Mouse (Mus musculus): ENCODE results near the gene Il21r. TPM values are rescaled to one million over a fixed set of nuclear protein-coding genes. Genes with fewer than 3 reads are reported as not detected.

The Il21r gene
- polyA plus RNA-seq, 1 experiment from 2014 or later, result 1.1 TPM

- Histone ChIP-seq H3K4me1 (replicated peaks; ENCODE audit: control insufficient read depth, insufficient read depth, low read length) (no peaks in the 10 kb centered on the region), H3K9me3 (ENCODE audit: control insufficient read depth, low read length) (0 out of 2 replicates have a peak, but pooled peaks cover 3% of the 10 kb centered on the region), H3K9ac (ENCODE audit: low read depth, low read length) (no peak overlapping the region), H3K4me3 (ENCODE audit: low read depth, low read length) (no peak overlapping the region), H3K27me3 (replicated peaks; ENCODE audit: control insufficient read depth, insufficient read depth, low read length) (no peaks in the 10 kb centered on the region), H3K4me2 (no peak overlapping the region), H3K27ac (ENCODE audit: low read depth, low read length) (no peak overlapping the region), H3K36me3 (ENCODE audit: control insufficient read depth, insufficient read depth, low read length) (no peaks in the 10 kb centered on the region)
- DNase-seq (ENCODE audit: low spot score) (no peak), ATAC-seq (replicated peaks; ENCODE audit: low FRiP score) (no peak)
- 55% methylated on average over 4 of the region's 4 CpGs for WGBS
Observed at GRCm38 (mm10) chr7:125588721-125589120, 14.5 kb upstream of the Il21r start.

GRCm38 (mm10) chr7:125589896-125590295, 13.3 kb upstream of the Il21r start:
- Histone ChIP-seq H3K4me1 (replicated peaks; ENCODE audit: control insufficient read depth, insufficient read depth, low read length) (no peaks in the 10 kb centered on the region), H3K4me2 (no peak overlapping the region), H3K27me3 (replicated peaks; ENCODE audit: control insufficient read depth, insufficient read depth, low read length) (no peaks in the 10 kb centered on the region), H3K4me3 (ENCODE audit: low read depth, low read length) (no peak overlapping the region), H3K9ac (ENCODE audit: low read depth, low read length) (no peak overlapping the region), H3K36me3 (ENCODE audit: control insufficient read depth, insufficient read depth, low read length) (no peaks in the 10 kb centered on the region), H3K9me3 (ENCODE audit: control insufficient read depth, low read length) (0 out of 2 replicates have a peak, but pooled peaks cover 3% of the 10 kb centered on the region), H3K27ac (ENCODE audit: low read depth, low read length) (no peak overlapping the region)
- ATAC-seq (replicated peaks; ENCODE audit: low FRiP score) (no peak), DNase-seq (ENCODE audit: low spot score) (no peak)
- 82% methylated on average over 7 of the region's 7 CpGs for WGBS

DNA sequence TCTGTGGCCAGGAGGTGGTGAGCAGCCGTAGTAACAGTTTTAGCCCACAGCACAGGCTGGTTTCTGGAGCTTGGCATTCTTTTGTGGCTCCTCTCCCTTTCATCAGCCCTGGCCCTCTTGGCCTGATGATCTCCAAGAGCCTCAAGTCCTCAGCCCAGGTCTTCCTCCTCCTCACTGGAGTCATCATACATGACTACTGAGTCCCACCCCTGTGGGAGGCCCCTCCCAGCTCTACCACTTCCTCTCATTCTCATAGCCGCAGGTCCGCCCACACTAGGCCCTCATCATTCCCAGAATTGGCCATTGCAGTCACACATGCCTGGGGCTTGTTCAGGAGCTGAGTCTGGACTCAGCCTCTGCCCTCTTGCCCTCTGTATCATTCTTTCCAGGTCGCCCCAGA, 9.4 kb upstream of the Il21r start:
- WGBS, result 73% methylated on average over 4 of the region's 4 CpGs
- Histone ChIP-seq H3K27ac (ENCODE audit: low read depth, low read length) (no peak overlapping the region), H3K36me3 (ENCODE audit: control insufficient read depth, insufficient read depth, low read length) (no peaks in the 10 kb centered on the region), H3K27me3 (replicated peaks; ENCODE audit: control insufficient read depth, insufficient read depth, low read length) (no peaks in the 10 kb centered on the region), H3K4me1 (replicated peaks; ENCODE audit: control insufficient read depth, insufficient read depth, low read length) (no peaks in the 10 kb centered on the region), H3K4me2 (no peak overlapping the region), H3K9ac (ENCODE audit: low read depth, low read length) (no peak overlapping the region), H3K9me3 (ENCODE audit: control insufficient read depth, low read length) (no peaks in the 10 kb centered on the region), H3K4me3 (ENCODE audit: low read depth, low read length) (no peak overlapping the region)
- DNase-seq (ENCODE audit: low spot score) (no peak), ATAC-seq (replicated peaks; ENCODE audit: low FRiP score) (0 out of 2 replicates have a peak, but pooled peaks have one; percentile 26)

GRCm38 (mm10) chr7:125596406-125596805, 6.8 kb upstream of the Il21r start:
- no peak overlapping the region for H3K4me2 ChIP-seq
- DNase-seq (ENCODE audit: low spot score) (no peak), ATAC-seq (replicated peaks; ENCODE audit: low FRiP score) (no peak)
- H3K9ac ChIP-seq (ENCODE audit: low read depth, low read length), result no peak overlapping the region
- 68% methylated on average over 3 of the region's 3 CpGs for WGBS
- H3K9me3 ChIP-seq (ENCODE audit: control insufficient read depth, low read length), result no peaks in the 10 kb centered on the region
- H3K4me3 ChIP-seq (ENCODE audit: low read depth, low read length), result no peak overlapping the region
- H3K27ac ChIP-seq (ENCODE audit: low read depth, low read length), result no peak overlapping the region
- no peaks in the 10 kb centered on the region for H3K36me3 ChIP-seq (ENCODE audit: control insufficient read depth, insufficient read depth, low read length)
- H3K27me3 ChIP-seq (replicated peaks; ENCODE audit: control insufficient read depth, insufficient read depth, low read length), result no peaks in the 10 kb centered on the region
- peaks cover 4% of the 10 kb centered on the region for H3K4me1 ChIP-seq (replicated peaks; ENCODE audit: control insufficient read depth, insufficient read depth, low read length)

- Histone ChIP-seq H3K9ac (ENCODE audit: low read depth, low read length) (no peak overlapping the region), H3K4me3 (ENCODE audit: low read depth, low read length) (no peak overlapping the region), H3K27ac (ENCODE audit: low read depth, low read length) (no peak overlapping the region), H3K27me3 (replicated peaks; ENCODE audit: control insufficient read depth, insufficient read depth, low read length) (no peaks in the 10 kb centered on the region), H3K9me3 (ENCODE audit: control insufficient read depth, low read length) (no peaks in the 10 kb centered on the region), H3K36me3 (ENCODE audit: control insufficient read depth, insufficient read depth, low read length) (no peaks in the 10 kb centered on the region), H3K4me2 (no peak overlapping the region), H3K4me1 (replicated peaks; ENCODE audit: control insufficient read depth, insufficient read depth, low read length) (peaks cover 4% of the 10 kb centered on the region)
- DNase-seq (ENCODE audit: low spot score) (no peak), ATAC-seq (replicated peaks; ENCODE audit: low FRiP score) (no peak)
- 63% methylated on average over 9 of the region's 9 CpGs for WGBS
Observed at GRCm38 (mm10) chr7:125597083-125597482, 6.1 kb upstream of the Il21r start.

GRCm38 (mm10) chr7:125597516-125598347, 5.5 kb upstream of the Il21r start:
- H3K27ac ChIP-seq (ENCODE audit: low read depth, low read length), result no peak overlapping the region
- H3K27me3 ChIP-seq (replicated peaks; ENCODE audit: control insufficient read depth, insufficient read depth, low read length), result no peaks in the 10 kb centered on the region
- H3K36me3 ChIP-seq (ENCODE audit: control insufficient read depth, insufficient read depth, low read length), result no peaks in the 10 kb centered on the region
- H3K9me3 ChIP-seq (ENCODE audit: control insufficient read depth, low read length), result no peaks in the 10 kb centered on the region
- ATAC-seq (replicated peaks; ENCODE audit: low FRiP score) (no peak), DNase-seq (ENCODE audit: low spot score) (no peak)
- H3K4me2 ChIP-seq, result no peak overlapping the region
- H3K4me1 ChIP-seq (replicated peaks; ENCODE audit: control insufficient read depth, insufficient read depth, low read length), result peaks cover 4% of the 10 kb centered on the region
- no peak overlapping the region for H3K4me3 ChIP-seq (ENCODE audit: low read depth, low read length)
- no peak overlapping the region for H3K9ac ChIP-seq (ENCODE audit: low read depth, low read length)
- 90% methylated on average over 11 of the region's 11 CpGs for WGBS

DNA sequence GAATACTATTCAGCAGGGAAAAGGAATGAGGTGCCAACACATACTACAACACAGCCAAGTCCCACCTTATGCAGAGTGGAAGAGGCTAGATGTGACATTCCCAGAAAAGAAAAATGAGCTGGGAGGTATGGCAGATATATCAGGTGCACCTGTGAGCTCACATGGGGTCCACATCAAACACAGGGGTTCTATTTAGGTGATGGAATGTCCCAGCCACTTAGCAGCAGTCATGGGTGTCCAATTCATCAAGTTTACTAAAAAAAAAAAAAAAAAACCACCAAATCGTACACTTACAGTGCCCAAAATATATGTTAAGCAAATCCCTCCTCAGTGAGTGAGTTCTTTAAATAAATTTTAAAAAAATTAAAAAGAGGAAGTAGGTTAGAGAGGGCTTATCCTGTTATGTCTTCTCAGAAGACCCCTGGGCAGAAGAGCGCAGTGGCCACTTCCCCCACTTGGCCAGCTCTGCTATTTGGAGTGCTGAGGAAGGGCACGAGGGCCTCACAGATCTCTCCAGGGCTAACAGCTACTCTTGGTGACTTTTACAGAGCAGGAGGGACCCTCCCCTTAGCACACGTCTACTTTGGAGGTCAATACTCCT, 3.8 kb upstream of the Il21r start:
- H3K27me3 ChIP-seq (replicated peaks; ENCODE audit: control insufficient read depth, insufficient read depth, low read length), result no peaks in the 10 kb centered on the region
- H3K4me3 ChIP-seq (ENCODE audit: low read depth, low read length), result no peak overlapping the region
- no peaks in the 10 kb centered on the region for H3K9me3 ChIP-seq (ENCODE audit: control insufficient read depth, low read length)
- H3K4me2 ChIP-seq, result no peak overlapping the region
- H3K27ac ChIP-seq (ENCODE audit: low read depth, low read length), result no peak overlapping the region
- 0 out of 2 replicates have a peak, but pooled peaks have one; percentile 13 for ATAC-seq (replicated peaks; ENCODE audit: low FRiP score)
- DNase-seq (ENCODE audit: low spot score), result no peak
- 28% methylated on average over 4 of the region's 4 CpGs for WGBS
- H3K36me3 ChIP-seq (ENCODE audit: control insufficient read depth, insufficient read depth, low read length), result no peaks in the 10 kb centered on the region
- no peak overlapping the region for H3K9ac ChIP-seq (ENCODE audit: low read depth, low read length)
- peaks cover 7% of the 10 kb centered on the region for H3K4me1 ChIP-seq (replicated peaks; ENCODE audit: control insufficient read depth, insufficient read depth, low read length)

DNA sequence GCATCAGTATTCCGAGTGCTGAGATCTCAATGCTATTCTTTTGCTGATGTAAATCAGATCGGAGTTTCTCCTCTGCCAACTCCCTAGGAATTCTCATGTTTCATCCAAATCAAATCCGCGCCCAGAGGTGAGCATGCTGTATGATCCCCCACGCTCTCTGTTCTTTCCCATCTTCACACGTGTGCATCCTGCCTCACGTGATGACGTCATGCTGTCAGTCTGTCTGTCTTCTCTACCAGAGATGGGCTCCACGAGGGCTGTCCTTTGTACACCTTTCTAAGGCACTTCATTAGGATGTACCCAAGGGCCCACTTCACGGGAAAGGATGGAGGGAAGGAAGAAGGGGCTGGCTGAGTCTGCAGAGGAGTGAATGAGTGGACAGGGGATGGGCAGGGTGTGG, 3.1 kb upstream of the Il21r start:
- Histone ChIP-seq H3K27ac (ENCODE audit: low read depth, low read length) (no peak overlapping the region), H3K9me3 (ENCODE audit: control insufficient read depth, low read length) (no peaks in the 10 kb centered on the region), H3K36me3 (ENCODE audit: control insufficient read depth, insufficient read depth, low read length) (no peaks in the 10 kb centered on the region), H3K4me1 (replicated peaks; ENCODE audit: control insufficient read depth, insufficient read depth, low read length) (peaks cover 7% of the 10 kb centered on the region), H3K4me3 (ENCODE audit: low read depth, low read length) (no peak overlapping the region), H3K4me2 (no peak overlapping the region), H3K27me3 (replicated peaks; ENCODE audit: control insufficient read depth, insufficient read depth, low read length) (no peaks in the 10 kb centered on the region), H3K9ac (ENCODE audit: low read depth, low read length) (no peak overlapping the region)
- WGBS, result 57% methylated on average over 10 of the region's 10 CpGs
- DNase-seq (ENCODE audit: low spot score) (no peak), ATAC-seq (replicated peaks; ENCODE audit: low FRiP score) (no peak)

Measured in liver, embryonic 11.5 days (tissue).